ENCODE assay signal across 8 mouse cellular contexts in the genomic region with DNA sequence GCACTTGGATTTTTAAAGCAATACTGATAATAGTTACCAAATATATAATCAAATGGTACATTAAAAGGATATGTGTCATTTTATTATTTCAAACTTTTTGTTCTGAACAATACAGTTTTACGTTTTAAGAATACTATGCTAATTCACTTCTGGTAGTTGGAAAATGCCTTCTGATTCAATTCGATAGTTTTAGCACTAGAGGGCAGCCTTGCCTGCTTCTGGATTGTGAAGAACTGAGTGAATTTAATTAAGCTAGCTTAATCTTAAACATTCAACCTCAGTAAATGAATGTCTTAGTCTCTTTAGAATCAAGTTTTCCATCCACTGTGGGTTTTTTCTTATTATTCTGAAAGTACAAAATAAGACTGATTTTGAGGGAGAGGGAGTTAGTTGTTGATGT. TPM values are rescaled to one million over a fixed set of nuclear protein-coding genes. Genes with fewer than 3 reads are reported as not detected.
A peak's percentile ranks its signal among the peaks of the same experiment; 100 is the strongest.
DNase-seq lines count a peak whose midpoint lies in the region.

No protein-coding gene starts in this region.

- DNase-seq in heart, postnatal 14 days: peak; percentile 9 to 39
- DNase-seq in heart, adult 11 months: no peak
- DNase-seq in right cerebral cortex, postnatal 10 days (ENCODE audit: low spot score in 2 of 2): peak; percentile 29 to 55
- DNase-seq in right cerebral cortex, postnatal 14 days: no peak
- peak; percentile 9 for DNase-seq in fibroblast of lung, adult 2 months (ENCODE audit: low read depth)
- peak; percentile 31 for DNase-seq in thymus, postnatal 4 days
- DNase-seq in left cerebral cortex, adult 8-10 months (ENCODE audit: low spot score in 2 of 2): no peak
- DNase-seq in MN1 (ENCODE audit: low spot score): no peak

- intact Hi-C loops in heart, postnatal 14 days (cut with DNase I): loop anchor here (2.0 kb wide), 1 partner anchor 379 kb away; no protein-coding TSS in a partner anchor

RNA-seq across cellular contexts. Expression of a gene that starts 31.9 kb away (rescaled TPM):
- 10 to 100 TPM; 57.3 to 58.1 TPM for total RNA-seq in heart, postnatal 14 days (2021)
- total RNA-seq in left cerebral cortex, adult 8-10 months (2022): 10 to 100 TPM; 55.6 to 70.0 (median 61.3) TPM

RNA-seq across cellular contexts. Expression of a gene that starts 32.0 kb away (rescaled TPM):
- total RNA-seq in heart, postnatal 14 days (2021): 1 to 10 TPM; 3.8 TPM
- total RNA-seq in left cerebral cortex, adult 8-10 months (2022): 10 to 100 TPM; 27.8 to 30.2 (median 28.1) TPM

RNA-seq across cellular contexts. Expression of a gene that starts 56.1 kb away (rescaled TPM):
- total RNA-seq in heart, postnatal 14 days (2021): under 1 TPM in 1 of 2 experiments, not detected in 1; 0.10 TPM
- total RNA-seq in left cerebral cortex, adult 8-10 months (2022): not detected

Comparison
In these comparisons a context has a peak if more than half of its experiments do, and no peak if none do; other contexts are left out.
1. DNase-seq: peak in heart, postnatal 14 days (2 of 2), right cerebral cortex, postnatal 10 days (2 of 2), fibroblast of lung, adult 2 months (single experiment) and thymus, postnatal 4 days (single experiment); none in heart, adult 11 months (single experiment), right cerebral cortex, postnatal 14 days (single experiment), left cerebral cortex, adult 8-10 months (0 of 2) and MN1 (single experiment).
2. RNA of a gene that starts 32.0 kb away (total RNA-seq): 27.8 to 30.2 TPM in left cerebral cortex, adult 8-10 months; 3.8 TPM in heart, postnatal 14 days; every median in the first group is over 4 times any median in the second.